ENCODE assay signal across 10 mouse cellular contexts in genomic region chr8:127191824-127192223, GRCm38 (mm10).
DNase-seq lines count a peak whose midpoint lies in the region; ATAC-seq and TF ChIP-seq lines count a peak whose summit lies in the region.
"Had no signal": no experiment of that assay in that cellular context is flagged by ENCODE, and none has a peak within 500 bp of the region (broad histone marks: within the 10 kb centered on the region; RNA-seq: fewer than 3 reads in every experiment).

No protein-coding gene starts in this region.

- peaks cover 55% of the 10 kb centered on the region for H3K4me1 ChIP-seq in heart, embryonic 13.5 days
- H3K4me1 ChIP-seq in hindbrain, embryonic 10.5 days (replicated peaks), result peaks cover 46% of the 10 kb centered on the region
- H3K4me1 ChIP-seq in intestine, postnatal 0 days (replicated peaks; ENCODE audit: control insufficient read depth, insufficient read depth, low read length), result no peaks in the 10 kb centered on the region

- 0 out of 2 replicates have a peak overlapping the region, but pooled peaks have one; percentile 7 for H3K27ac ChIP-seq in heart, embryonic 13.5 days (replicated peaks)
- 0 out of 2 replicates have a peak overlapping the region, but pooled peaks have one; percentile 1 for H3K27ac ChIP-seq in hindbrain, embryonic 10.5 days
- no peak overlapping the region for H3K27ac ChIP-seq in intestine, postnatal 0 days (ENCODE audit: low read depth, low read length)
- H3K27ac ChIP-seq: embryonic facial prominence, embryonic 15.5 days; neural tube, embryonic 12.5 days had no signal

- no peak for ATAC-seq in heart, embryonic 13.5 days (ENCODE audit: extremely low read depth, insufficient number of reproducible peaks, low FRiP score, low TSS enrichment)
- ATAC-seq in intestine, postnatal 0 days, result no peak

- intact Hi-C loops in heart, postnatal 10 days (cut with DNase I), result loop anchor here (2.0 to 5.0 kb wide), 6 partner anchors 75 to 1360 kb away; no protein-coding TSS in a partner anchor

- H3K36me3 ChIP-seq in heart, embryonic 13.5 days, result no peaks in the 10 kb centered on the region
- H3K36me3 ChIP-seq in hindbrain, embryonic 10.5 days, result no peaks in the 10 kb centered on the region
- H3K36me3 ChIP-seq in intestine, postnatal 0 days (ENCODE audit: control insufficient read depth, insufficient read depth), result no peaks in the 10 kb centered on the region
- H3K36me3 ChIP-seq: embryonic facial prominence, embryonic 15.5 days; neural tube, embryonic 12.5 days had no signal

- DNase-seq in heart, postnatal 10 days, result no peak
- DNase-seq in adipocyte (ENCODE audit: low spot score), result peak; percentile 3
- DNase-seq in hindbrain, embryonic 10.5 days (ENCODE audit: low spot score), result no peak
- DNase-seq in mesoderm, embryonic 11.5 days (ENCODE audit: low read depth, low spot score), result peak; percentile 50
- DNase-seq in thymus, postnatal 36 days, result no peak
- no peak for DNase-seq in adrenal gland, postnatal 4 days (ENCODE audit: low spot score in 2 of 2)

- H3K9ac ChIP-seq in heart, embryonic 13.5 days, result no peak overlapping the region
- no peak overlapping the region for H3K9ac ChIP-seq in intestine, postnatal 0 days (ENCODE audit: low read depth, low read length)
- H3K9ac ChIP-seq: embryonic facial prominence, embryonic 15.5 days; neural tube, embryonic 12.5 days had no signal

- no peak overlapping the region for H3K4me3 ChIP-seq in heart, embryonic 13.5 days
- no peak overlapping the region for H3K4me3 ChIP-seq in hindbrain, embryonic 10.5 days
- H3K4me3 ChIP-seq in intestine, postnatal 0 days (ENCODE audit: low read depth, low read length), result no peak overlapping the region
- H3K4me3 ChIP-seq: embryonic facial prominence, embryonic 15.5 days; neural tube, embryonic 12.5 days had no signal

- no peaks in the 10 kb centered on the region for H3K9me3 ChIP-seq in heart, embryonic 13.5 days
- no peaks in the 10 kb centered on the region for H3K9me3 ChIP-seq in hindbrain, embryonic 10.5 days
- H3K9me3 ChIP-seq in intestine, postnatal 0 days (ENCODE audit: control insufficient read depth), result no peaks in the 10 kb centered on the region
- H3K9me3 ChIP-seq: embryonic facial prominence, embryonic 15.5 days; neural tube, embryonic 12.5 days had no signal

- no peak for TF ChIP-seq CTCF in intestine, postnatal 0 days (IDR thresholded peaks at IDR 0.05; ENCODE audit: low read depth)

- 65% methylated on average over 6 of the region's 6 CpGs for WGBS in heart, embryonic 13.5 days
- 79% methylated on average over 6 of the region's 6 CpGs for WGBS in hindbrain, embryonic 10.5 days
- WGBS in intestine, postnatal 0 days, result 56% methylated on average over 6 of the region's 6 CpGs

- H3K27me3 ChIP-seq in heart, embryonic 13.5 days (replicated peaks), result no peaks in the 10 kb centered on the region
- no peaks in the 10 kb centered on the region for H3K27me3 ChIP-seq in hindbrain, embryonic 10.5 days (ENCODE audit: insufficient read depth, poor library complexity, severe bottlenecking)
- H3K27me3 ChIP-seq in intestine, postnatal 0 days (replicated peaks; ENCODE audit: control insufficient read depth, insufficient read depth, low read length), result no peaks in the 10 kb centered on the region
- H3K27me3 ChIP-seq: embryonic facial prominence, embryonic 15.5 days; neural tube, embryonic 12.5 days had no signal

- no peak overlapping the region for H3K4me2 ChIP-seq in heart, embryonic 13.5 days
- no peak overlapping the region for H3K4me2 ChIP-seq in intestine, postnatal 0 days (replicated peaks; ENCODE audit: low read depth)
- H3K4me2 ChIP-seq: embryonic facial prominence, embryonic 15.5 days; neural tube, embryonic 12.5 days had no signal

Comparison
In these comparisons a context has a peak if more than half of its experiments do, and no peak if none do; other contexts are left out.
1. DNase-seq: peak in adipocyte (single experiment) and mesoderm, embryonic 11.5 days (single experiment); none in heart, postnatal 10 days (0 of 2), hindbrain, embryonic 10.5 days (single experiment), thymus, postnatal 36 days (0 of 2) and adrenal gland, postnatal 4 days (0 of 2).